Mouse (Mus musculus): Measurements from ENCODE around the gene Mrgprb5. TPM values are rescaled to one million over a fixed set of nuclear protein-coding genes. Genes with fewer than 3 reads are reported as not detected.

The Mrgprb5 gene
- total RNA-seq (2023), result not detected

GRCm38 (mm10) chr7:48168919-48169318 lies at the start of gene Mrgprb5:
TSS of gene Mrgprb5 (minus strand) at chr7:48169019.

GRCm38 (mm10) chr7:48199188-48199587 lies 30.4 kb upstream of the Mrgprb5 start, which contains the start of gene Mrgprb4:
TSS of gene Mrgprb4 (minus strand) at chr7:48199288.

Other genes starting within 250 kb of the Mrgprb5 start
- not detected for gene Mrgpra4, start 186.9 kb downstream of the Mrgprb5 start, total RNA-seq (2023)
- gene Mrgprx1, start 141.4 kb downstream of the Mrgprb5 start, total RNA-seq (2023), result not detected
- gene Mrgprb4, start 30.3 kb upstream of the Mrgprb5 start, total RNA-seq (2023), result not detected
- gene Mrgprb8, start 219.5 kb upstream of the Mrgprb5 start, total RNA-seq (2023), result not detected

All from B cell, adult 67 days (primary cell).